Mouse (Mus musculus) midbrain, embryonic 14.5 days (tissue): ENCODE measurements at regions not wholly inside any gene's neighbourhood (a gene's known extent, or its start where the extent isn't known, plus 50 kb on each side); places are given as distances from the start of the nearest gene placed in this dataset.

Experiments used
- ATAC-seq: fragments of 200-750 bp; cut with Nextera tagmentation; 2 replicates; pipeline ENCODE4 v1.8.0; 2017; ENCODE audit warnings: moderate number of reproducible peaks, moderate library complexity; ENCODE audit not compliant: low FRiP score, low TSS enrichment
- DNase-seq: peaks from one replicate; pipeline ENCODE4 v3.0.0-alpha.2; 2015
- H3K27ac ChIP-seq: fragments of 300-500 bp; sonication (generic); replicated peaks from 2 replicates; pipeline ENCODE4 v1.5.1; 2014; ENCODE audit warnings: mild to moderate bottlenecking, low read depth, low read length, moderate library complexity
- H3K27me3 ChIP-seq: fragments of 300-500 bp; sonication (generic); 2 replicates; pipeline ENCODE4 v1.6.1; 2014; ENCODE audit warnings: low read length, control low read depth, mixed read lengths; ENCODE audit not compliant: control insufficient read depth, insufficient read depth
- H3K36me3 ChIP-seq: fragments of 300-500 bp; sonication (generic); 2 replicates; pipeline ENCODE4 v1.6.1; 2014; ENCODE audit warnings: low read length, control low read depth; ENCODE audit not compliant: control insufficient read depth, insufficient read depth
- H3K4me1 ChIP-seq: fragments of 300-500 bp; sonication (generic); 2 replicates; pipeline ENCODE4 v1.6.1; 2014; ENCODE audit warnings: mild to moderate bottlenecking, antibody characterized with exemption, low read length, control low read depth; ENCODE audit not compliant: control insufficient read depth, insufficient read depth
- H3K4me2 ChIP-seq: fragments of 300-500 bp; sonication (generic); 2 replicates; pipeline ENCODE4 v1.6.1; 2014; ENCODE audit warnings: mild to moderate bottlenecking, low read length, moderate library complexity
- H3K4me3 ChIP-seq: fragments of 300-500 bp; sonication (generic); replicated peaks from 2 replicates; pipeline ENCODE4 v1.5.1; 2014; ENCODE audit warnings: low read depth, low read length
- H3K9ac ChIP-seq: fragments of 300-500 bp; sonication (generic); replicated peaks from 2 replicates; pipeline ENCODE4 v1.6.1; 2014; ENCODE audit warnings: mild to moderate bottlenecking, low read length, moderate library complexity
- H3K9me3 ChIP-seq: fragments of 300-500 bp; sonication (generic); 2 replicates; pipeline ENCODE4 v1.6.1; 2016; ENCODE audit warnings: low read length, control low read depth, mixed read lengths; ENCODE audit not compliant: control insufficient read depth
- WGBS: fragments of 180-500 bp; shearing (Covaris S2); extraction: QIAGEN DNeasy Blood & Tissue Kit; methylation state at CpG from one replicate; pipeline ENCODE4 v1.1.7; 2014; 5-methylcytosine and 5-hydroxymethylcytosine counted together

DNA sequence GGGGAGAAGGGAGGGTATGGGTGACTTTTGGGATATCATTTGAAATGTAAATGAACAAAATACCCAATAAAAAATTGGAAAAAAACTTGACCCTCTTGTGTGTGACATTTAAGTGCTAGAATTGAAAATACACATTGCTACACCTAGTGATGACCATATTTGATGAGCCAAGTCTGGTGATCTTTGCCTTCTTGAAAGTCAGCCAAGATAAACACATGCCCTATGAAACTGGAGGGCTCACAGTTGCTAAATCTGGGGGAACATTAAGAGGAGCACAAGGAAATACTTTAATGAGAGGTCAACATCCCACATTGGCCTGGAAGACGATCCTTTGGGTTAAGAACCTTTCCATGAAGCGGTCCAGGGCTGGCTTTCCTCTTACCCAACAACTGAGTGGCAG, 112.8 kb downstream of the Gm9733 start:
- H3K4me2 ChIP-seq: no peak overlapping the region
- no peak overlapping the region for H3K9ac ChIP-seq
- no peak overlapping the region for H3K27ac ChIP-seq
- H3K36me3 ChIP-seq: no peaks in the 10 kb centered on the region
- no peaks in the 10 kb centered on the region for H3K27me3 ChIP-seq
- H3K4me3 ChIP-seq: no peak overlapping the region
- WGBS: 89% methylated on average over 2 of the region's 2 CpGs
- no peaks in the 10 kb centered on the region for H3K4me1 ChIP-seq
- no peak for ATAC-seq
- no peaks in the 10 kb centered on the region for H3K9me3 ChIP-seq
- DNase-seq: no peak

- 88% methylated on average over 6 of the region's 6 CpGs for WGBS
- H3K4me3 ChIP-seq: no peak overlapping the region
- no peak overlapping the region for H3K4me2 ChIP-seq
- H3K4me1 ChIP-seq: no peaks in the 10 kb centered on the region
- H3K27me3 ChIP-seq: no peaks in the 10 kb centered on the region
- H3K27ac ChIP-seq: no peak overlapping the region
- H3K9me3 ChIP-seq: no peaks in the 10 kb centered on the region
- DNase-seq (no peak), ATAC-seq (no peak)
- H3K9ac ChIP-seq: no peak overlapping the region
- no peaks in the 10 kb centered on the region for H3K36me3 ChIP-seq
Measured at GRCm38 (mm10) chr3:15223266-15223665, 108.8 kb downstream of the Gm9733 start.

GRCm38 (mm10) chr3:15224452-15224851, 107.7 kb downstream of the Gm9733 start:
- no peak for DNase-seq
- Histone ChIP-seq H3K36me3 (no peaks in the 10 kb centered on the region), H3K4me2 (no peak overlapping the region), H3K4me1 (no peaks in the 10 kb centered on the region), H3K9ac (no peak overlapping the region), H3K4me3 (no peak overlapping the region), H3K27me3 (no peaks in the 10 kb centered on the region), H3K9me3 (no peaks in the 10 kb centered on the region), H3K27ac (no peak overlapping the region)
- no peak for ATAC-seq
- WGBS: 67% methylated on average over 1 of the region's 1 CpGs

- 95% methylated on average over 2 of the region's 2 CpGs for WGBS
Measured at GRCm38 (mm10) chr3:15228641-15229040, 103.5 kb downstream of the Gm9733 start.

DNA sequence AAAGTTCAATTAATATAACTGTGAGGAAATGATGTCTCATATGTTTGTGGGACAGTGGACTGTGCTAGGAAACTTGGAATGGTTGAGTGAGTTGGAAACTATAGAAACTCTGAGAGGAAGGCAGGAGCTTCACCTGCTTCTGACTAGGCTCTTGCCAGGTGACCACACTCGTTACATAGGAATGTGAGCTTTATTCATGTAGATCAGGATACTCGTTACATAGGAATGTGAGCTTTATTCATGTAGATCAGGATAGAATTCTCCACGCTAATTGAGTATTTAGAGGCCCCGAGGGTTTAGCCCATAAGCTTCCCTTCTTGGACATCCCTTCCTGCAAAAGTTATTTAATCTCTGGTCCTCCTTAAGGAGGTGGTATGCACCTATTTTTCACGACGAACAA, 101.9 kb downstream of the Gm9733 start:
- Histone ChIP-seq H3K9ac (no peak overlapping the region), H3K4me1 (no peaks in the 10 kb centered on the region), H3K27ac (no peak overlapping the region), H3K27me3 (no peaks in the 10 kb centered on the region), H3K36me3 (no peaks in the 10 kb centered on the region), H3K9me3 (no peaks in the 10 kb centered on the region), H3K4me3 (no peak overlapping the region), H3K4me2 (no peak overlapping the region)
- DNase-seq: no peak
- ATAC-seq: no peak
- 67% methylated on average over 6 of the region's 6 CpGs for WGBS

More at GRCm38 (mm10) chr3:15228641-15229040, 103.5 kb downstream of the Gm9733 start:
- H3K4me2 ChIP-seq: no peak overlapping the region
- no peak overlapping the region for H3K27ac ChIP-seq
- H3K4me1 ChIP-seq: no peaks in the 10 kb centered on the region
- no peak overlapping the region for H3K9ac ChIP-seq
- DNase-seq (no peak), ATAC-seq (no peak)
- no peaks in the 10 kb centered on the region for H3K27me3 ChIP-seq
- H3K9me3 ChIP-seq: no peaks in the 10 kb centered on the region
- no peak overlapping the region for H3K4me3 ChIP-seq
- no peaks in the 10 kb centered on the region for H3K36me3 ChIP-seq

DNA sequence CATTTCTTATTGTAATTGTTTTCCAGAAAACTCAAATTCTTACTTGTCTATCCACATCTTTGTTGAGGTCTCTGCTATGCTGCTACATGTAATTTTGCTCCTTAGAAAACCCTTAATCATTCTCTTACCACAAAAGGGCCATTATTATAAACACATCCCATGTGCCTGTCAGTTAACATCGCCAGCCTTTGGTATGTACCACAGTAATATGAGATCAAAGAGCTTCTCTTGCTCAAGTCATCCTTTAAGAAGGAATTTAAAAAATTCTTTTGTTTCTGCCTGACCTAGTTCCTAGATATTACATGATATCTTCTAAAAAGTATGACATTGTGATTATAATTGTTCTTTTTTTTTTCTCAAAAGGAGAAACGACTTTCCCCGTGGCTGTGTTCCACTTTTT, 100.7 kb downstream of the Gm9733 start:
- 43% methylated on average over 3 of the region's 3 CpGs for whole genome bisulfite sequencing
- H3K4me2 ChIP-seq: no peak overlapping the region
- no peaks in the 10 kb centered on the region for H3K4me1 ChIP-seq
- no peaks in the 10 kb centered on the region for H3K36me3 ChIP-seq
- no peak overlapping the region for H3K4me3 ChIP-seq
- no peaks in the 10 kb centered on the region for H3K27me3 ChIP-seq
- ATAC-seq (no peak), DNase-seq (no peak)
- no peak overlapping the region for H3K27ac ChIP-seq
- no peaks in the 10 kb centered on the region for H3K9me3 ChIP-seq
- no peak overlapping the region for H3K9ac ChIP-seq

DNA sequence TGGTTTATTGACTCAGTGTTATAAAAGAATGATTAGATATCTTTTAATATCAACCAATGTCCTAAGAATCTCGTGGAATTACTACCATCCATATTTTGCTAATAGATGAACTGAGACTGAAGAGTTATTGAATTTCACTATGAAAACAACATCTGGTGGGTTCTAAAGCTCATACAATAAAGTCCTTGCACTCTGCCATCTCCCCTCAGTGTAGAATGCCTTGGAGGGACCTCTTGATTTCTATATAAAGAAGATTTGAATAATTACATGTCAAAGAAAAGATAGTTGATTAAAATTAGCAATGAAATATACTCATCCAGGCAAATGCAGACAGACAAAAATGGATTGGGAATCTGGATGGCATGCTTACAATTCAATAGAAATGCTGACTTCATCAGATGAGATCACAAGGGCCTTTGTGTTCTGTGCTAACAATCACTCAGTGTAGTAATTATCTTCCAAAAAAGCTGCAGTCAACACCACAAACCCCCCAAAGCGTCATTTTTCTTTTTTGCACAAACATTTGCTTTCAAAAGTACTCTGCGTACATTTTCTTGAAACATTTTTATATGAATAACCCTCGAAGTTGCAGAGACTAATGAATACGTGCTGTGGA, 94.2 kb downstream of the Gm9733 start:
- Histone ChIP-seq H3K4me3 (no peak overlapping the region), H3K9ac (no peak overlapping the region), H3K9me3 (no peaks in the 10 kb centered on the region), H3K27me3 (no peaks in the 10 kb centered on the region), H3K4me2 (no peak overlapping the region), H3K36me3 (no peaks in the 10 kb centered on the region), H3K27ac (no peak overlapping the region), H3K4me1 (no peaks in the 10 kb centered on the region)
- WGBS: 85% methylated on average over 5 of the region's 5 CpGs
- no peak for DNase-seq
- ATAC-seq: no peak

GRCm38 (mm10) chr3:15242388-15242787, 89.7 kb downstream of the Gm9733 start:
- no peak overlapping the region for H3K4me2 ChIP-seq
- no peak for ATAC-seq
- H3K9ac ChIP-seq: no peak overlapping the region

GRCm38 (mm10) chr3:15243584-15243983, 88.5 kb downstream of the Gm9733 start:
- Histone ChIP-seq H3K4me2 (no peak overlapping the region), H3K36me3 (no peaks in the 10 kb centered on the region), H3K27ac (no peak overlapping the region), H3K9ac (no peak overlapping the region), H3K4me3 (no peak overlapping the region), H3K9me3 (no peaks in the 10 kb centered on the region), H3K4me1 (no peaks in the 10 kb centered on the region), H3K27me3 (no peaks in the 10 kb centered on the region)
- no peak for ATAC-seq
- WGBS: 81% methylated on average over 5 of the region's 5 CpGs
- DNase-seq: no peak

More at GRCm38 (mm10) chr3:15242388-15242787, 89.7 kb downstream of the Gm9733 start:
- H3K27ac ChIP-seq: no peak overlapping the region
- no peaks in the 10 kb centered on the region for H3K9me3 ChIP-seq
- no peaks in the 10 kb centered on the region for H3K27me3 ChIP-seq
- no peaks in the 10 kb centered on the region for H3K36me3 ChIP-seq
- H3K4me3 ChIP-seq: no peak overlapping the region
- no peaks in the 10 kb centered on the region for H3K4me1 ChIP-seq
- no peak for DNase-seq
